Mouse (Mus musculus): ENCODE results near the gene Art2b.
"Not testable (repeated sequence)": the region's sequence is repeated elsewhere in the genome, so short reads cannot be mapped to it uniquely, and the experiment has no call there.

- not testable (repeated sequence) for TF ChIP-seq POLR2A (IDR thresholded peaks at IDR 0.05; ENCODE audit: low read depth, low read length); CTCF (IDR thresholded peaks at IDR 0.05; ENCODE audit: extremely low read depth, insufficient read length, insufficient replicate concordance, low read depth, low read length)
Measured at GRCm38 (mm10) chr7:101580863-101581262, 4.5 kb downstream of the Art2b start.
